Mouse (Mus musculus) limb, embryonic 13.5 days (tissue): Measurements from ENCODE around the gene Adam22. TPM values are rescaled to one million over a fixed set of nuclear protein-coding genes. Genes with fewer than 3 reads are reported as not detected.

Source experiments
- ATAC-seq: fragments of 200-750 bp; cut with Nextera tagmentation; 2 replicates; pipeline ENCODE4 v1.8.0; 2017; ENCODE audit warnings: low read depth, moderate number of reproducible peaks, moderate TSS enrichment; ENCODE audit not compliant: low FRiP score
- H3K27ac ChIP-seq: fragments of 300-500 bp; sonication (generic); 2 replicates; pipeline ENCODE4 v1.5.1; 2015; ENCODE audit warnings: inconsistent platforms, mild to moderate bottlenecking, moderate library complexity
- H3K27me3 ChIP-seq: fragments of 300-500 bp; sonication (generic); 2 replicates; pipeline ENCODE4 v1.6.1; 2015; ENCODE audit warnings: mild to moderate bottlenecking, inconsistent platforms
- H3K36me3 ChIP-seq: fragments of 300-500 bp; sonication (generic); 2 replicates; pipeline ENCODE4 v1.6.1; 2015; ENCODE audit warnings: inconsistent platforms, mild to moderate bottlenecking, moderate library complexity
- H3K4me1 ChIP-seq: fragments of 300-500 bp; sonication (generic); 2 replicates; pipeline ENCODE4 v1.6.1; 2015; ENCODE audit warnings: inconsistent platforms
- H3K4me2 ChIP-seq: fragments of 300-500 bp; sonication (generic); replicated peaks from 2 replicates; pipeline ENCODE4 v1.6.1; 2015; ENCODE audit warnings: inconsistent platforms, mild to moderate bottlenecking, moderate library complexity
- H3K4me3 ChIP-seq: fragments of 300-500 bp; sonication (generic); 2 replicates; pipeline ENCODE4 v1.5.1; 2015; ENCODE audit warnings: moderate library complexity, mild to moderate bottlenecking, inconsistent platforms
- H3K9ac ChIP-seq: fragments of 300-500 bp; sonication (generic); 2 replicates; pipeline ENCODE4 v1.6.1; 2015; ENCODE audit warnings: mild to moderate bottlenecking, inconsistent platforms
- H3K9me3 ChIP-seq: fragments of 300-500 bp; sonication (generic); 2 replicates; pipeline ENCODE4 v1.6.1; 2016; ENCODE audit warnings: inconsistent platforms
- WGBS: fragments of 180-500 bp; shearing (Covaris S2); methylation state at CpG from one replicate; pipeline ENCODE4 v1.1.7; 2015; 5-methylcytosine and 5-hydroxymethylcytosine counted together
- polyA plus RNA-seq: library from polyadenylated mRNA; unstranded; fragments of >200 nt; fragmentation: Nextera tagmentation; extraction: Ambion mirVana; gene quantifications from 2 replicates; pipeline ENCODE4 v1.2.1, GENCODE M21; 2015

Gene Adam22
- polyA plus RNA-seq, 1 experiment from 2014 or later: 14.6 TPM

GRCm38 (mm10) chr5:8366771-8367613, 968 bp downstream of the Adam22 start:
- H3K27me3 ChIP-seq: peaks cover 10% of the 10 kb centered on the region; the same call in 1 of the 2 replicates
- no peaks in the 10 kb centered on the region for H3K36me3 ChIP-seq
- 0 out of 2 replicates have a peak, but pooled peaks cover 9% of the 10 kb centered on the region for H3K4me1 ChIP-seq
- no peaks in the 10 kb centered on the region for H3K9me3 ChIP-seq
- H3K4me2 ChIP-seq: peak overlapping the region; percentile 81
- H3K4me3 ChIP-seq: peak overlapping the region; percentile 75
- no peak overlapping the region for H3K27ac ChIP-seq
- WGBS: 3% methylated on average over 24 of the region's 25 CpGs
- peak overlapping the region; percentile 82 for H3K9ac ChIP-seq
- ATAC-seq: peak; percentile 34; the same call in 1 of the 2 replicates

DNA sequence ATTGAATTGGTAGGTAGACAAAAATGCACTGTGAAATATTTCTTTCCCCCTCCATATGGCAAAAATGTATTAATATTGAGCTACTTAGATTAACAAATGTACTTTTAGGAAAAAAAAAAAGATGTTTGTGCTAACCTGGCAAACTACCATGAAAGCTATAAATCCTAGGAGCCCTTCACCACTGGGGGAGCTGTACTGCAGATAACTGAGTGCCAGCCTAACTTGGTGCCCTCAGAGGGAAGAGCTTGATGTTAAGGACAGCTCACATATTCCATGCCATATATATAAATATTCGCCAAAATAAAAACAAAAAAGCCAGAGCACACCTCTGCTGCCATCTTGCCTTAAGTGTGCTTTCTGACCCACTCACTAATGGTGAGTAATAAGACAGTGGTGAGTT, 5.6 kb downstream of the Adam22 start:
- H3K9ac ChIP-seq: no peak overlapping the region
- peaks cover 17% of the 10 kb centered on the region for H3K4me1 ChIP-seq
- no peak overlapping the region for H3K27ac ChIP-seq
- ATAC-seq: no peak
- no peak overlapping the region for H3K4me2 ChIP-seq
- H3K9me3 ChIP-seq: no peaks in the 10 kb centered on the region
- no peak overlapping the region for H3K4me3 ChIP-seq
- H3K27me3 ChIP-seq: no peaks in the 10 kb centered on the region
- no peaks in the 10 kb centered on the region; the same call in 1 of the 2 replicates for H3K36me3 ChIP-seq
- WGBS: 55% methylated on average over 1 of the region's 1 CpGs

- no peak overlapping the region for H3K4me3 ChIP-seq
- peaks cover 13% of the 10 kb centered on the region for H3K4me1 ChIP-seq
- no peak overlapping the region for H3K4me2 ChIP-seq
- no peak overlapping the region for H3K9ac ChIP-seq
- no peaks in the 10 kb centered on the region for H3K27me3 ChIP-seq
- H3K36me3 ChIP-seq: peaks cover 2% of the 10 kb centered on the region; the same call in 1 of the 2 replicates
- H3K9me3 ChIP-seq: no peaks in the 10 kb centered on the region
- no peak overlapping the region for H3K27ac ChIP-seq
- 74% methylated on average over 8 of the region's 8 CpGs for WGBS
- no peak for ATAC-seq
These were observed 10.3 kb downstream of the Adam22 start for GRCm38 (mm10) chr5:8357677-8358076.

DNA sequence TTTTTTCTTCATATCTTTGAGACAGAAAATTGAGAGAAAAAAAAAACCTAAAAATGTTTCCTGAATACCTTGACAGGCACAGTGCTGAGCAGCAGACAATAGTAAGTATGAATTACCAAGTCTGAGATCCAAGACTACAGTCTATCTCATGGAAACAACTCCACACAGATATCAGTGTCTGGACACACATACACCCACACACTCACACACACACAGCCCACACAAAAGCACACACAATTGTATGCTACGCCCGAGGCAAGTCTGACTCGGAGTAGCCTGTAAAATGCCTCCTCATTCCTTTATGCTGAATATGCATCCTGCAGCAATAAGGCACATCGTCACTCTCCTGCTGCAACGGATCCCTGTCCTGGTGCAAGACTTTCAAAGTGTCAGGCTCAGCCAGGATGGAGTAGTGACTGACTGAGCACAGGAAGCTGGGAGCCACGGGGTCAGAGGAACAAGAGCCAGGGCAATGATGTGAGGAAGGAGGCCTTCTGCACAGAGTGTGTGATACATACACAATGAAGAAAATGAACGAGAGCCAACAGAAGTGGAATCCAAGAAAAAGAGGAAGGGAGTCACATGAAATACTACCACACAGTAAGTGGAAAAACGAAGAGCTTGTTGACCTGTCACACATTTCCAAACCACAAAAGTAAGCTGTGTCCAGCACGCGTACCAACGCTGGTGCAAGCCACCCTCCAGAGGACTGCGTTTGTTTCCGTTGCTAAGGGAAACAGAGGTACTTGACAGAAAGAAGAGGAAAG, 10.9 kb downstream of the Adam22 start:
- H3K4me3 ChIP-seq: no peak overlapping the region
- H3K9ac ChIP-seq: no peak overlapping the region
- peaks cover 13% of the 10 kb centered on the region for H3K4me1 ChIP-seq
- H3K4me2 ChIP-seq: no peak overlapping the region
- H3K36me3 ChIP-seq: peaks cover 2% of the 10 kb centered on the region; the same call in 1 of the 2 replicates
- H3K27me3 ChIP-seq: no peaks in the 10 kb centered on the region
- WGBS: 55% methylated on average over 13 of the region's 13 CpGs
- no peaks in the 10 kb centered on the region for H3K9me3 ChIP-seq
- ATAC-seq: no peak
- no peak overlapping the region for H3K27ac ChIP-seq

DNA sequence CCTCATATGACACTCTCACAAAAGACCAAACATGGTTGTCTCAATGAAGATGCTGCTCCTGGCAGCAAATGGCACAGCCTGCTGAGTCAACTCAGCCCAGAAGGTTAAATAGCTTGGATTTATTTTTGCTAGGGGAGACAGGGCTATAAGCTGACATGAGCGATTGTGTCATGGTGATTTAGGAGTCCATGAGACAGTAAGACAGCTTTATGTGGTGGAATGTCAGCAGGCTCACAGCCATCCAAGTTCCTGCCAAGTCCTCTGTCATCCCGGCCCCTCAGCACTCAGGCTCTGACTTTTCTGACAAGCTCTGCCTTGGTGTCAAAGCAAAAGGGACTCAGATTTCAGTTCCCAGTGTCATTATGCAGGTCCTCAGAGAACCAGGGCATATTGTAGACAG, 11.6 kb downstream of the Adam22 start:
- no peak overlapping the region for H3K9ac ChIP-seq
- H3K27me3 ChIP-seq: no peaks in the 10 kb centered on the region
- no peak; the same call in 1 of the 2 replicates for ATAC-seq
- WGBS: 36% methylated on average over 2 of the region's 2 CpGs
- no peak overlapping the region for H3K4me2 ChIP-seq
- H3K4me3 ChIP-seq: no peak overlapping the region
- no peak overlapping the region for H3K27ac ChIP-seq
- H3K36me3 ChIP-seq: peaks cover 2% of the 10 kb centered on the region; the same call in 1 of the 2 replicates
- H3K9me3 ChIP-seq: no peaks in the 10 kb centered on the region
- peaks cover 13% of the 10 kb centered on the region for H3K4me1 ChIP-seq

DNA sequence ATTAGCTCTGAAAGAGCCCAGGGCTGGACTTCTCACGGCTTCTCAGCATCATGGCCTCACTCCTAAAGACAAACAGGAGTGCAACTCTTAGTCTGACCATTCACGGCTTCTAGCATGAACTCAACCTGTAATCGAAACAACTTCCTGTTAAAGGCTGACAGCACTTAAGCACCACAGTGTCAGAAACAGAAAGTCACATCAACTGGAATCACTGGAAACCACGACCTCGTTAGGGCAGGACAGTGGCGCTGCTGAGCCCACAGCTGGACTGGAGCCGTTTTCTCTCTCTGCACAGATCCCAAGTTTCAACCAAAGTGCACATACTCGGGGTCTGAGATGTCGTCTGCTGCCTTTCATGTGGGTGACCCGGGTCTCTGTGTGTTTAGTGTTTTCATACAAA, 18.4 kb downstream of the Adam22 start:
- WGBS: 45% methylated on average over 10 of the region's 10 CpGs
- no peak overlapping the region for H3K27ac ChIP-seq
- H3K36me3 ChIP-seq: no peaks in the 10 kb centered on the region
- no peak overlapping the region for H3K4me2 ChIP-seq
- ATAC-seq: no peak
- H3K4me3 ChIP-seq: no peak overlapping the region
- H3K9me3 ChIP-seq: no peaks in the 10 kb centered on the region
- H3K9ac ChIP-seq: no peak overlapping the region
- no peaks in the 10 kb centered on the region for H3K4me1 ChIP-seq
- no peaks in the 10 kb centered on the region for H3K27me3 ChIP-seq

DNA sequence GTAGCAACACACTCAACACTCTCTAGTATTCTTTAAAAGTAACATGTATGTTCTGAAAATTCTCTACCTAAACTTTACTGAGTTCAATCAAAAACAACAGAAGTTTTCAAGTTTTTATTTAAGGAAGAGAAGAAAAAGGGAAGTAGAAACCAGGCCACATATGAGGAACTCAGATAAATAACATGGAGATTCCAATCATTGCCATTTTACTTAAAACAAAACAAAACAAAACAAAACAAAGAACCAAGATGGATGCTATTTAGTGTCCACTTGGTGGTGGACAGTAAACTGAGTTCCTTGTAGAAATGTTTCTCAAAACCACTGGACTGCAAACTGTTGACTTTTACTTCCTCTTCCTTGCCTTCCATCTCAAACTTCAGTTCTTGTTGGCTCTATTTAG, 21.6 kb downstream of the Adam22 start:
- Histone ChIP-seq H3K4me1 (no peaks in the 10 kb centered on the region), H3K4me3 (no peak overlapping the region), H3K27me3 (no peaks in the 10 kb centered on the region), H3K36me3 (no peaks in the 10 kb centered on the region), H3K4me2 (no peak overlapping the region), H3K27ac (no peak overlapping the region), H3K9me3 (no peaks in the 10 kb centered on the region), H3K9ac (no peak overlapping the region)
- ATAC-seq: no peak

DNA sequence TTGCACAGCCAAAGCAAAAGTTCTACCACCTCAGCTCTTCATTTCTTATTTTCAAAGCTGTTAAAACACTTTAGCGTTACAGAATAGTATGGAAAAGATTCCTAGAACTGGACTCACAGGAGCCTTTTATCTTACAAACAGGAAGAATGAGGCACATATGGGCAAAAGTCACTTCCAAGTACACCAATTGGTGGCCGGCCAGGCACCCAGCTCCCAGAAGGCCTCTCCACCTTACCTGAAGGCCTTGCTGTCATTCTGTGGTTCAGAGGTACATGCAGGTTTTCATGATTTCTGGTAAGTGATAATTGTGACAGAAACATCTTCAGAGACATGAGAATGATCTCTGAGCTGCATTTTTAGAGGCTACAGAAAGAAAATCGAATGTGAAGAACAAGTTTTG, 24.7 kb downstream of the Adam22 start:
- no peak overlapping the region for H3K27ac ChIP-seq
- no peaks in the 10 kb centered on the region for H3K4me1 ChIP-seq
- no peak overlapping the region for H3K9ac ChIP-seq
- H3K9me3 ChIP-seq: no peaks in the 10 kb centered on the region
- H3K4me2 ChIP-seq: no peak overlapping the region
- H3K27me3 ChIP-seq: no peaks in the 10 kb centered on the region
- no peak for ATAC-seq
- H3K4me3 ChIP-seq: no peak overlapping the region
- H3K36me3 ChIP-seq: no peaks in the 10 kb centered on the region
- 90% methylated on average over 3 of the region's 3 CpGs for WGBS

GRCm38 (mm10) chr5:8341676-8342075, 26.3 kb downstream of the Adam22 start:
- Histone ChIP-seq H3K27me3 (no peaks in the 10 kb centered on the region), H3K4me2 (no peak overlapping the region), H3K9me3 (no peaks in the 10 kb centered on the region), H3K9ac (no peak overlapping the region), H3K27ac (no peak overlapping the region), H3K36me3 (no peaks in the 10 kb centered on the region), H3K4me3 (no peak overlapping the region), H3K4me1 (no peaks in the 10 kb centered on the region)
- WGBS: 85% methylated on average over 4 of the region's 4 CpGs
- no peak for ATAC-seq

DNA sequence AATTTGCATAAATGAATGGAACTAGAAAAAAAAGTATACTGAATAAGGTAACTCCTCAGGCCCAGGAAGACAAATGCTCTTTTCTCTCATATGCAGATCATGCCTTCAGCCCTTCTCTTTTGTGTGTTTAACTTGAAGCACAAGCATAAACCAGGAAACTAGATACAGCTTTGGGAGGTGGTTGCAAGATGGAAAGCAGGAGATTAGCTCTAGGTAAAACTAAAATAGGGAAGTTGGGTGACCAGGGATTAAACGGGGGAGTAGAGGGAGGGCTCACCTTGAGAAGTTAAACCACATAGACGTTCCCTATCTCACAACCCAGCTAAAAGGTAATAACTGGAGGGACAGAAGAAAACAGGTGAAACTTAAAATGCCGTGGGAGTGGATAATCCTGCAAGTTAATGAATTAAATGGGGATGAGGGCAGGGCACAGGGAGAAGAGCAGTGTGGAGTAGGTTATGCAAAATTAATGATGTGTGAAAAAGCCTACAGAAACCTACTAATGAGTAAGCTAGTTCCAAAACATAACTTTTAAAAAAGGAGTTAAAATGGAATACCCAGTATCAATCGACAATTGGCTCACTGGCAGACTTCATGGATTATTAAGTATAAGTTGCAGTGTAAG, 40.2 kb downstream of the Adam22 start:
- 78% methylated on average over 4 of the region's 4 CpGs for WGBS
- H3K4me3 ChIP-seq: no peak overlapping the region
- H3K4me1 ChIP-seq: no peaks in the 10 kb centered on the region
- no peaks in the 10 kb centered on the region for H3K36me3 ChIP-seq
- H3K27ac ChIP-seq: no peak overlapping the region
- no peaks in the 10 kb centered on the region for H3K27me3 ChIP-seq
- H3K9ac ChIP-seq: no peak overlapping the region
- ATAC-seq: no peak
- H3K9me3 ChIP-seq: no peaks in the 10 kb centered on the region
- no peak overlapping the region for H3K4me2 ChIP-seq

DNA sequence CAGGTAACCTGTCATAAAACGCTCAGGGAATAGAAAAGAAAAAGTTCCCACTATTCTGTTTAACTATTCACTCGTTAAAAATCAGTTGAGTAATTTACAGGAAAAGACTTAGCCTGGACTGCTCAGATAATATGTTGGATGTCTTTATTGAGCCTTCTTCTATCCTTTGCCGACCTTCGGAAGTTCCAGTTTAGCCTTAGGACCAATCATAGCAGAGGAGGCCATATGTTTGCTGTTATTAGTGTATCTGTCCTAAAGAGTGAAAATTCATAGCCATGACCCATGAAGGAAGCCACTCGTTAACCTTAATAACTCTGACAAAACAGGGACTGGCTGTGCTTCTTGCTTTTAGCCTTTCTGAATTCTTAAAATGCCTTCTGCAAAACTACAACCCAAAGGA, 41.3 kb downstream of the Adam22 start:
- Histone ChIP-seq H3K27me3 (no peaks in the 10 kb centered on the region), H3K4me1 (no peaks in the 10 kb centered on the region), H3K36me3 (no peaks in the 10 kb centered on the region), H3K27ac (no peak overlapping the region), H3K9ac (no peak overlapping the region), H3K4me3 (no peak overlapping the region), H3K4me2 (no peak overlapping the region), H3K9me3 (no peaks in the 10 kb centered on the region)
- ATAC-seq: no peak
- 71% methylated on average over 5 of the region's 5 CpGs for WGBS

DNA sequence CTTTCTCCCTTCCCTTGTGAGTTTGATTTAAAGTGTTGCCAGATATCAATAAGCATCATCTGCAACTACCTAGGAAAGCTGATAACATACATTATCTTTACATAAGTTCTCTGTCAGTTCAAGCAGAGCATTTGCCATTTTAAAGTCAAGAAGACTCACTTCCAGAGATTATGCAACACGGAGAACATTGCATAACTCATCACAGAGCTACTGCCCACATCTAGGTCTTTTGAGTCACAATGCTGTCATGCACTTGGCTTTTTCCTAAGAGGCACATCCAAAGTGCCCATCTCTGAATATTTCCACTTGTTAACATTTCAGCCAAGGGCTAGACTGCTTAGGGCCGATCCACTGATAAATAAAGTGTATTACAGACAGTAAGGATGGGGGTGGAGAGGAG, 55.6 kb downstream of the Adam22 start:
- Histone ChIP-seq H3K9me3 (no peaks in the 10 kb centered on the region), H3K27me3 (no peaks in the 10 kb centered on the region), H3K36me3 (no peaks in the 10 kb centered on the region), H3K27ac (no peak overlapping the region), H3K4me3 (no peak overlapping the region), H3K4me2 (no peak overlapping the region), H3K4me1 (peaks cover 7% of the 10 kb centered on the region), H3K9ac (no peak overlapping the region)
- ATAC-seq: no peak
- WGBS: 89% methylated on average over 2 of the region's 2 CpGs
